In genomic region chr16:24177564-24177963, GRCm38 (mm10) we compare ENCODE assay signal across 25 mouse cellular contexts.
"Had no signal": no experiment of that assay in that cellular context is flagged by ENCODE, and none has a peak within 500 bp of the region (broad histone marks: within the 10 kb centered on the region; RNA-seq: fewer than 3 reads in every experiment).

No protein-coding gene starts in this region.

- H3K27me3 ChIP-seq: limb, embryonic 13.5 days; liver, embryonic 12.5 days; liver, embryonic 15.5 days; lung, embryonic 15.5 days; midbrain, embryonic 13.5 days; neural tube, embryonic 12.5 days; neural tube, embryonic 15.5 days had no signal

- H3K4me3 ChIP-seq: layer of hippocampus, adult 2 months; limb, embryonic 10.5 days; limb, embryonic 13.5 days; liver, embryonic 12.5 days; liver, embryonic 15.5 days; lung, embryonic 15.5 days; megakaryocyte, embryonic 14.5 days; midbrain, embryonic 10.5 days; midbrain, embryonic 13.5 days; neural tube, embryonic 12.5 days; neural tube, embryonic 15.5 days had no signal

- DNase-seq: kidney, adult 2 months; kidney, postnatal 25 days; layer of hippocampus, adult 9-11 months; liver; lung, adult 18-20 months; lung, postnatal 10 days; lung, postnatal 36 days; right cerebral cortex, adult 18-20 months; right cerebral cortex, postnatal 14 days; right cerebral cortex, postnatal 4 days; spleen, adult 18-20 months; thymus, adult 18-20 months; thymus, postnatal 25 days had no signal

- H3K27ac ChIP-seq: kidney, postnatal 0 days; layer of hippocampus, adult 2 months; limb, embryonic 10.5 days; limb, embryonic 13.5 days; liver, embryonic 12.5 days; liver, embryonic 15.5 days; lung, embryonic 15.5 days; midbrain, embryonic 10.5 days; midbrain, embryonic 13.5 days; neural tube, embryonic 12.5 days; neural tube, embryonic 15.5 days had no signal

- H3K4me1 ChIP-seq: limb, embryonic 10.5 days; limb, embryonic 13.5 days; liver, embryonic 12.5 days; lung, embryonic 15.5 days; megakaryocyte, embryonic 14.5 days; midbrain, embryonic 13.5 days; neural tube, embryonic 12.5 days; neural tube, embryonic 15.5 days had no signal
